Mouse (Mus musculus) ES-E14 (cell line): ENCODE results near the gene AI481877. TPM values are rescaled to one million over a fixed set of nuclear protein-coding genes. Genes with fewer than 3 reads are reported as not detected.
A peak's percentile ranks its signal among the peaks of the same experiment; 100 is the strongest.
"Not testable (repeated sequence)": the region's sequence is repeated elsewhere in the genome, so short reads cannot be mapped to it uniquely, and the experiment has no call there.

ENCODE experiments used
- DNase-seq: peaks from one replicate; pipeline ENCODE4 v3.0.0-alpha.2; 2013; ENCODE audit warnings: low read depth, low spot score
- H3K27ac ChIP-seq: 2 replicates; pipeline ENCODE4 v1.5.1; 2012; ENCODE audit warnings: low read depth, mild to moderate bottlenecking, low read length, moderate library complexity, mixed read lengths; ENCODE audit not compliant: poor library complexity, insufficient read depth, severe bottlenecking
- H3K36me3 ChIP-seq: 2 replicates; pipeline ENCODE4 v1.6.1; 2012; ENCODE audit warnings: mild to moderate bottlenecking, low read length, moderate library complexity, mixed read lengths; ENCODE audit not compliant: control insufficient read depth, poor library complexity, insufficient read depth, severe bottlenecking
- H3K4me1 ChIP-seq, 2 experiments: fragments of 150-350 bp in 1 of 2; sonication (generic) in 1 of 2; 2 replicates each; pipeline ENCODE4 v1.6.1; 2012; ENCODE audit warnings: low read length in 2 of 2, mild to moderate bottlenecking in 1 of 2, mixed read lengths in 1 of 2; ENCODE audit not compliant: control insufficient read depth in 2 of 2, insufficient read depth in 2 of 2, poor library complexity in 1 of 2
- H3K4me3 ChIP-seq, 2 experiments: fragments of 150-350 bp in 1 of 2; sonication (generic) in 1 of 2; 2 replicates each; pipeline ENCODE4 v1.5.1; 2012; ENCODE audit warnings: low read length in 2 of 2, low read depth in 1 of 2, mild to moderate bottlenecking in 1 of 2, mixed read lengths in 1 of 2; ENCODE audit not compliant: insufficient read depth in 1 of 2, poor library complexity in 1 of 2, severe bottlenecking in 1 of 2
- H3K9ac ChIP-seq: 2 replicates; pipeline ENCODE4 v1.6.1; 2012; ENCODE audit warnings: low read depth, mild to moderate bottlenecking, low read length, mixed read lengths; ENCODE audit not compliant: poor library complexity, insufficient read depth, severe bottlenecking
- H3K9me3 ChIP-seq: fragments of 150-350 bp; sonication (generic); 2 replicates; pipeline ENCODE4 v1.6.1; 2012; ENCODE audit warnings: low read depth, mild to moderate bottlenecking, low read length; ENCODE audit not compliant: control insufficient read depth, insufficient read depth
- CHD2 ChIP-seq: IDR thresholded peaks from 2 replicates; pipeline ENCODE4 v1.6.1; 2014; ENCODE audit warnings: mild to moderate bottlenecking, low read depth, low read length, inconsistent platforms
- HCFC1 ChIP-seq: IDR thresholded peaks from 2 replicates; pipeline ENCODE4 v1.6.1; 2012; ENCODE audit warnings: low read length, inconsistent platforms, borderline replicate concordance; ENCODE audit not compliant: insufficient read depth
- MAFK ChIP-seq: IDR thresholded peaks from 2 replicates; pipeline ENCODE4 v1.6.1; 2014; ENCODE audit warnings: mild to moderate bottlenecking, low read depth, low read length, inconsistent platforms; ENCODE audit not compliant: insufficient read depth
- ZC3H11A ChIP-seq: IDR thresholded peaks from 2 replicates; pipeline ENCODE4 v1.6.1; 2012; ENCODE audit warnings: low read depth, mild to moderate bottlenecking, inconsistent platforms, low read length, borderline replicate concordance
- ZNF384 ChIP-seq: IDR thresholded peaks from 2 replicates; pipeline ENCODE4 v1.6.1; 2012; ENCODE audit warnings: low read depth, low read length, inconsistent platforms
- in situ Hi-C, 2 experiments: fragments of 600-800 bp; cut with MboI; formaldehyde crosslinking; loops; one replicate each; pipeline ENCODE4 v1.15.1; 2025; ENCODE audit warnings: low sequenced_read_pairs in 2 of 2, inconsistent platforms in 1 of 2; ENCODE audit not compliant: unreplicated experiment in 2 of 2
- total RNA-seq: library from RNA; depleted of rRNA; stranded (reverse); fragments of 300-350 nt; gene quantifications from 2 replicates; pipeline ENCODE4 v1.2.3, GENCODE M21; 2012; rRNA removed

Gene AI481877
- 0.85 and 0.98 TPM in 2 replicates for total RNA-seq

DNA sequence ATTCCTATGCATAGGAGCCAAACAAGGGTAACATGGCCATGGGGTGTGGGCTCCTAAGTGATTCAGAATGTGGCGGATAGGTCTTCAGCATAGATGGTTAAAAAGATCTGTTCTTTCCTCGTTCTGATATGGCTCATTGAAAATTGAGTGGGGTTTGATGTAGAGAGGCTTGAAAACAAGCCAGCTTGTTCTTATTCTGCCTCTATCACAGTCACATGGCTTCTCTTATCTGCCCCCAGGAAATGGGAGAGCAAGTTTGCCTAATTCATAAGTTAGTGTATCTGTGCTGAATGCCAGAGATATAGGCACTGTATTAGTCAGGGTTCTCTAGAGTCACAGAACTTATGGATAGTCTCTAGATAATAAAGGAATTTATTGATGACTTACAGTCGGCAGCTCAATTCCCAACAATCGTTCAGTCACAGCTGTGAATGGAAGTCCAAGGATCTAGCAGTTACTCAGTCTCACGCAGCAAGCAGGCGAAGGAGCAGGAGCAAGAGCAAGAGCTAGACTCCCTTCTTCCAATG lies at the start of gene AI481877:
AI481877 (minus strand) TSS at position 477 of the 527 bp plus-strand sequence.
- in situ Hi-C loops, H3K36me3 ChIP-seq, H3K4me1 ChIP-seq, H3K9me3 ChIP-seq, H3K9ac ChIP-seq, DNase-seq, H3K27ac ChIP-seq, H3K4me3 ChIP-seq: not testable (repeated sequence)

DNA sequence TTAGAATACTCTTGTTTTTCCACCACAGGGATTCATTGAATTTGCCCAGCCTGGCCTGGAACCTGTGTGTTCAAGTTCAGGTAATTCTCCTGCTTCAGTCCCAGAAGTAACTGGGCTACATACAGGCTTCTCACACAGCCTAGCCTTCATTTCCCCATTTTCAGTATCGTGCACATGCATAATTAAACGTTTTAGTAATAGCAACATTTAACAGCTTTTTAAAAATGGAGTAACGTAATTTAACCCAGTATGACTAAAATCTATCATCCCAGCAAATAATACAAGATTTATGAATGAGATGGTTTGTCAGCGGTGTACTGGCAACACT lies 49.7 kb upstream of the AI481877 start:
- no peak for TF ChIP-seq CHD2
- TF ChIP-seq MAFK, result no peak
- TF ChIP-seq HCFC1, result no peak
- no peak for TF ChIP-seq ZNF384
- no peak for TF ChIP-seq ZC3H11A
- H3K9ac ChIP-seq, result peak overlapping the region; percentile 88; the same call in 1 of the 2 replicates
- DNase-seq, result no peak
- H3K27ac ChIP-seq, result no peak overlapping the region
- peak overlapping the region; percentile 96 to 97 for H3K4me3 ChIP-seq
- in situ Hi-C loops, result no loop called here
- H3K9me3 ChIP-seq, result no peaks in the 10 kb centered on the region
- no peaks in the 10 kb centered on the region for H3K36me3 ChIP-seq
- peaks cover 5 to 7% of the 10 kb centered on the region in 2 experiments for H3K4me1 ChIP-seq

DNA sequence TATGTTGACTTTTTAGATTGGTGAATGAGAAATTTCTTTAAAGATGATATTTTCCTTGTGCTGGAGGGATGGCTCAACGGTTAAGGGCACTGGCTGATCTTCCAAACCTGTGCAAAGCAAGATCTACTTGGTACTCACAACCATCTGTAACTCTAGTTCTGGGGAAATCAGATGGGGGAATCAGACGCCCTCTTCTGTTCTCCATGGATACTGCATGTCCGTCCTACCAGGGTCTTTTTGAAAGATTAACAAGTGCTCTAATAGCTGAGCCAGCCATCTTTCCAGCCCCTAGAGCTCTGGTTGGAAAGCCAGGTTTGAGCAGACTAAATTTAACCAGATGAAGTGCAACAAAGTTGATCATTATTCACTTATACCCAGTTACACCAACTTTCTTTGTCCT lies 48.5 kb upstream of the AI481877 start:
- peak; percentile 68 for DNase-seq
- in situ Hi-C loops, result no loop called here

GRCm38 (mm10) chr4:59185671-59186070 lies 46.9 kb upstream of the AI481877 start:
- no peak overlapping the region for H3K27ac ChIP-seq
- no peak for DNase-seq
- no peak for TF ChIP-seq ZC3H11A
- no peak for TF ChIP-seq ZNF384
- no peak for TF ChIP-seq MAFK
- TF ChIP-seq CHD2, result no peak
- no peak for TF ChIP-seq HCFC1
- no peaks in the 10 kb centered on the region for H3K9me3 ChIP-seq
- H3K36me3 ChIP-seq, result no peaks in the 10 kb centered on the region
- no peak overlapping the region for H3K9ac ChIP-seq
- H3K4me3 ChIP-seq, result no peak overlapping the region
- peaks cover 7 to 9% of the 10 kb centered on the region in 2 experiments for H3K4me1 ChIP-seq
- in situ Hi-C loops, result no loop called here

More for the DNA sequence above, 48.5 kb upstream of the AI481877 start:
- peaks cover 5 to 7% of the 10 kb centered on the region in 2 experiments for H3K4me1 ChIP-seq
- H3K27ac ChIP-seq, result no peak overlapping the region
- TF ChIP-seq MAFK, result 0 out of 2 replicates have a peak, but pooled peaks have one; percentile 9
- 0 out of 2 replicates have a peak, but pooled peaks have one; percentile 17 for TF ChIP-seq ZC3H11A
- TF ChIP-seq CHD2, result no peak
- H3K9ac ChIP-seq, result no peak overlapping the region
- H3K4me3 ChIP-seq, result no peak overlapping the region
- H3K9me3 ChIP-seq, result no peaks in the 10 kb centered on the region
- H3K36me3 ChIP-seq, result no peaks in the 10 kb centered on the region

- no peak overlapping the region for H3K4me3 ChIP-seq
- H3K9me3 ChIP-seq, result no peaks in the 10 kb centered on the region
- no peak overlapping the region for H3K9ac ChIP-seq
- in situ Hi-C loops, result no loop called here
- TF ChIP-seq MAFK, result no peak
- TF ChIP-seq ZNF384, result no peak
- no peak for TF ChIP-seq CHD2
- TF ChIP-seq HCFC1, result no peak
- TF ChIP-seq ZC3H11A, result no peak
- DNase-seq, result no peak
- H3K27ac ChIP-seq, result no peak overlapping the region
- H3K4me1 ChIP-seq, result peaks cover 6 to 7% of the 10 kb centered on the region in 2 experiments
- H3K36me3 ChIP-seq, result no peaks in the 10 kb centered on the region
Measured at GRCm38 (mm10) chr4:59181320-59182271, 42.8 kb upstream of the AI481877 start.
